9 mouse cellular contexts compared by ENCODE assay signal in genomic region chr5:98016247-98017203, GRCm38 (mm10). TPM values are rescaled to one million over a fixed set of nuclear protein-coding genes. Genes with fewer than 3 reads are reported as not detected.
DNase-seq lines count a peak whose midpoint lies in the region; ATAC-seq lines count a peak whose summit lies in the region.
"Had no signal": no experiment of that assay in that cellular context is flagged by ENCODE, and none has a peak within 500 bp of the region (broad histone marks: within the 10 kb centered on the region; RNA-seq: fewer than 3 reads in every experiment).

No protein-coding gene starts in this region.

- H3K9me3 ChIP-seq in midbrain, embryonic 10.5 days (replicated peaks): no peaks in the 10 kb centered on the region
- H3K9me3 ChIP-seq in midbrain, embryonic 16.5 days (replicated peaks; ENCODE audit: control insufficient read depth, low read length, poor library complexity, severe bottlenecking): no peaks in the 10 kb centered on the region
- H3K9me3 ChIP-seq in heart, embryonic 10.5 days: no peaks in the 10 kb centered on the region
- H3K9me3 ChIP-seq in hindbrain, embryonic 10.5 days: no peaks in the 10 kb centered on the region
- H3K9me3 ChIP-seq: limb, embryonic 15.5 days had no signal

- no peak overlapping the region for H3K4me2 ChIP-seq in midbrain, embryonic 16.5 days (ENCODE audit: low read length)
- H3K4me2 ChIP-seq: limb, embryonic 15.5 days had no signal

- H3K36me3 ChIP-seq in midbrain, embryonic 10.5 days: peaks cover 28% of the 10 kb centered on the region
- no peaks in the 10 kb centered on the region for H3K36me3 ChIP-seq in midbrain, embryonic 16.5 days (ENCODE audit: control insufficient read depth, insufficient read depth, low read length)
- peaks cover 32% of the 10 kb centered on the region for H3K36me3 ChIP-seq in heart, embryonic 10.5 days
- H3K36me3 ChIP-seq in hindbrain, embryonic 10.5 days: peaks cover 24% of the 10 kb centered on the region; the same call in 1 of the 2 replicates

- 86% methylated on average over 20 of the region's 20 CpGs for WGBS in midbrain, embryonic 10.5 days
- WGBS in midbrain, embryonic 16.5 days: 78% methylated on average over 20 of the region's 20 CpGs
- 78% methylated on average over 20 of the region's 20 CpGs for WGBS in heart, embryonic 10.5 days
- WGBS in hindbrain, embryonic 10.5 days: 84% methylated on average over 20 of the region's 20 CpGs

- H3K4me3 ChIP-seq in midbrain, embryonic 10.5 days: no peak overlapping the region
- H3K4me3 ChIP-seq in midbrain, embryonic 16.5 days (ENCODE audit: low read depth, low read length): no peak overlapping the region
- no peak overlapping the region for H3K4me3 ChIP-seq in heart, embryonic 10.5 days
- H3K4me3 ChIP-seq in hindbrain, embryonic 10.5 days: no peak overlapping the region
- H3K4me3 ChIP-seq: limb, embryonic 15.5 days had no signal

- H3K27me3 ChIP-seq in midbrain, embryonic 10.5 days (ENCODE audit: low read depth, poor library complexity, severe bottlenecking): no peaks in the 10 kb centered on the region
- H3K27me3 ChIP-seq in midbrain, embryonic 16.5 days (ENCODE audit: control insufficient read depth, insufficient read depth, low read depth, low read length): no peaks in the 10 kb centered on the region
- H3K27me3 ChIP-seq in heart, embryonic 10.5 days (ENCODE audit: insufficient read depth, poor library complexity, severe bottlenecking): no peaks in the 10 kb centered on the region
- H3K27me3 ChIP-seq in hindbrain, embryonic 10.5 days (ENCODE audit: insufficient read depth, poor library complexity, severe bottlenecking): no peaks in the 10 kb centered on the region
- H3K27me3 ChIP-seq: limb, embryonic 15.5 days had no signal

- ATAC-seq in midbrain, embryonic 16.5 days: no peak

- DNase-seq in midbrain, embryonic 10.5 days (ENCODE audit: low spot score): peak; percentile 13
- no peak for DNase-seq in heart, embryonic 10.5 days (ENCODE audit: low spot score)
- peak; percentile 40 for DNase-seq in lung, postnatal 10 days
- DNase-seq in spleen, postnatal 4 days (ENCODE audit: low spot score in 2 of 2): peak; percentile 44 to 66
- DNase-seq in urinary bladder, adult 2 months (ENCODE audit: low spot score): no peak
- no peak for DNase-seq in right cerebral cortex, postnatal 10 days (ENCODE audit: low spot score in 2 of 2)
- DNase-seq in hindbrain, embryonic 10.5 days (ENCODE audit: low spot score): no peak

- no peak overlapping the region for H3K9ac ChIP-seq in midbrain, embryonic 16.5 days (ENCODE audit: low read depth, low read length)
- H3K9ac ChIP-seq: limb, embryonic 15.5 days had no signal

- H3K27ac ChIP-seq in midbrain, embryonic 10.5 days (replicated peaks): no peak overlapping the region
- no peak overlapping the region for H3K27ac ChIP-seq in midbrain, embryonic 16.5 days (ENCODE audit: low read length)
- H3K27ac ChIP-seq in heart, embryonic 10.5 days: 0 out of 2 replicates have a peak overlapping the region, but pooled peaks have one; percentile 23
- no peak overlapping the region for H3K27ac ChIP-seq in hindbrain, embryonic 10.5 days
- H3K27ac ChIP-seq: limb, embryonic 15.5 days had no signal

- peaks cover 12% of the 10 kb centered on the region for H3K4me1 ChIP-seq in midbrain, embryonic 10.5 days
- no peaks in the 10 kb centered on the region for H3K4me1 ChIP-seq in midbrain, embryonic 16.5 days (ENCODE audit: control insufficient read depth, insufficient read depth, low read length)
- H3K4me1 ChIP-seq in heart, embryonic 10.5 days: peaks cover 14% of the 10 kb centered on the region
- H3K4me1 ChIP-seq in hindbrain, embryonic 10.5 days (replicated peaks): peaks cover 8% of the 10 kb centered on the region; the same call in 1 of the 2 replicates
- H3K4me1 ChIP-seq: limb, embryonic 15.5 days had no signal

RNA-seq across cellular contexts. Expression of gene Antxr2, which starts 14.3 kb away (rescaled TPM):
- 13.3 and 14.4 TPM in 2 replicates for polyA plus RNA-seq in midbrain, embryonic 10.5 days (2016; fragmentation: Nextera tagmentation; extraction: Ambion mirVana)
- polyA plus RNA-seq in midbrain, embryonic 16.5 days (2015; fragmentation: Nextera tagmentation; extraction: Ambion mirVana): 2.4 and 2.5 TPM in 2 replicates
- polyA plus RNA-seq in heart, embryonic 10.5 days (2016; fragmentation: Nextera tagmentation; extraction: Ambion mirVana): 27.4 and 44.0 TPM in 2 replicates
- 9.9 and 16.7 TPM in 2 replicates for polyA plus RNA-seq in urinary bladder, adult 2 months (2012; rRNA removed)
- 10.1 and 12.5 TPM in 2 replicates for polyA plus RNA-seq in hindbrain, embryonic 10.5 days (2016; fragmentation: Nextera tagmentation; extraction: Ambion mirVana)

Comparison
In these comparisons a context has a peak if more than half of its experiments do, and no peak if none do; other contexts are left out.
1. DNase-seq: peak in midbrain, embryonic 10.5 days (single experiment), lung, postnatal 10 days (single experiment) and spleen, postnatal 4 days (2 of 2); none in heart, embryonic 10.5 days (single experiment), urinary bladder, adult 2 months (single experiment), right cerebral cortex, postnatal 10 days (0 of 2) and hindbrain, embryonic 10.5 days (single experiment).